20 mouse cellular contexts compared by ENCODE assay signal in genomic region chr5:37854233-37854632, GRCm38 (mm10). TPM values are rescaled to one million over a fixed set of nuclear protein-coding genes. Genes with fewer than 3 reads are reported as not detected.
A peak's percentile ranks its signal among the peaks of the same experiment; 100 is the strongest.
DNase-seq lines count a peak whose midpoint lies in the region; ATAC-seq and TF ChIP-seq lines count a peak whose summit lies in the region.
"Had no signal": no experiment of that assay in that cellular context is flagged by ENCODE, and none has a peak within 500 bp of the region (broad histone marks: within the 10 kb centered on the region; RNA-seq: fewer than 3 reads in every experiment).

No protein-coding gene starts in this region.

- H3K4me2 ChIP-seq in lung, embryonic 14.5 days: no peak overlapping the region
- H3K4me2 ChIP-seq in lung, embryonic 15.5 days: no peak overlapping the region
- H3K4me2 ChIP-seq in lung, embryonic 16.5 days (ENCODE audit: low read depth, low read length): no peak overlapping the region

- H3K36me3 ChIP-seq in lung, embryonic 14.5 days (ENCODE audit: insufficient read depth): no peaks in the 10 kb centered on the region
- no peaks in the 10 kb centered on the region for H3K36me3 ChIP-seq in lung, embryonic 15.5 days
- H3K36me3 ChIP-seq in lung, embryonic 16.5 days (ENCODE audit: control insufficient read depth, insufficient read depth, low read length): no peaks in the 10 kb centered on the region
- H3K36me3 ChIP-seq: G1E had no signal

- DNase-seq in lung, embryonic 14.5 days: peak; percentile 49
- no peak for DNase-seq in lung, adult 2 months
- no peak for DNase-seq in lung, postnatal 4 days
- no peak for DNase-seq in lung, adult 18-20 months
- DNase-seq: adrenal gland, adult 2 months; adrenal gland, adult 8-10 months; adrenal gland, postnatal 10 days; adrenal gland, postnatal 14 days; adrenal gland, postnatal 25 days; adrenal gland, postnatal 36 days; B cell, adult 2 months; cerebellum, adult 11 months; cerebellum, adult 11-12 months; cerebellum, adult 18-20 months had no signal

- H3K9me3 ChIP-seq in lung, embryonic 14.5 days (ENCODE audit: low read depth, low read length): no peaks in the 10 kb centered on the region
- H3K9me3 ChIP-seq in lung, embryonic 15.5 days: no peaks in the 10 kb centered on the region
- H3K9me3 ChIP-seq in lung, embryonic 16.5 days (ENCODE audit: control insufficient read depth, low read length): no peaks in the 10 kb centered on the region

- TF ChIP-seq POLR2A in lung, adult 2 months (IDR thresholded peaks at IDR 0.05; ENCODE audit: borderline replicate concordance, extremely low read depth, low read depth, low read length): no peak

- no peak overlapping the region for H3K27ac ChIP-seq in lung, embryonic 14.5 days (ENCODE audit: low read depth)
- no peak overlapping the region for H3K27ac ChIP-seq in lung, embryonic 15.5 days
- no peak overlapping the region for H3K27ac ChIP-seq in lung, embryonic 16.5 days (ENCODE audit: low read length)

- peak; percentile 64 for ATAC-seq in lung, embryonic 14.5 days (ENCODE audit: insufficient read depth)
- ATAC-seq in lung, embryonic 15.5 days (ENCODE audit: borderline replicate concordance, extremely low read depth, low FRiP score, low TSS enrichment): peak; percentile 36; the same call in 1 of the 2 replicates
- peak; percentile 51 for ATAC-seq in lung, embryonic 16.5 days (ENCODE audit: low read depth)
- ATAC-seq: activated CD4-positive, CD25-positive, alpha-beta regulatory T cell, adult 4 months; CD4-positive, CD25-positive, alpha-beta regulatory T cell, adult 4 months; Patski had no signal

- peaks cover 9% of the 10 kb centered on the region for H3K27me3 ChIP-seq in lung, embryonic 14.5 days (ENCODE audit: insufficient read depth, low read length)
- H3K27me3 ChIP-seq in lung, embryonic 15.5 days: peaks cover 11% of the 10 kb centered on the region; the same call in 1 of the 2 replicates
- H3K27me3 ChIP-seq in lung, embryonic 16.5 days (ENCODE audit: control insufficient read depth, insufficient read depth, low read depth, low read length): peaks cover 3% of the 10 kb centered on the region
- H3K27me3 ChIP-seq: Patski had no signal

- 32% methylated on average over 6 of the region's 6 CpGs for WGBS in lung, embryonic 14.5 days
- 47% methylated on average over 6 of the region's 6 CpGs for WGBS in lung, adult 2 months
- 33% methylated on average over 6 of the region's 6 CpGs for WGBS in lung, embryonic 15.5 days
- WGBS in lung, embryonic 16.5 days: 38% methylated on average over 6 of the region's 6 CpGs

- no peak for TF ChIP-seq CTCF in lung, embryonic 14.5 days (IDR thresholded peaks at IDR 0.05; ENCODE audit: low read depth)
- TF ChIP-seq CTCF in lung, adult 2 months (IDR thresholded peaks at IDR 0.05; ENCODE audit: insufficient read depth, low read length): no peak

- no peak overlapping the region for H3K9ac ChIP-seq in lung, embryonic 14.5 days
- H3K9ac ChIP-seq in lung, embryonic 15.5 days: no peak overlapping the region
- H3K9ac ChIP-seq in lung, embryonic 16.5 days (ENCODE audit: low read length): no peak overlapping the region

- no peaks in the 10 kb centered on the region for H3K4me1 ChIP-seq in lung, embryonic 14.5 days (ENCODE audit: insufficient read depth)
- no peaks in the 10 kb centered on the region for H3K4me1 ChIP-seq in lung, adult 2 months (ENCODE audit: control insufficient read depth, insufficient read depth, low read length)
- H3K4me1 ChIP-seq in lung, embryonic 15.5 days: no peaks in the 10 kb centered on the region
- H3K4me1 ChIP-seq in lung, embryonic 16.5 days (replicated peaks; ENCODE audit: control insufficient read depth, insufficient read depth, low read length): no peaks in the 10 kb centered on the region

- H3K4me3 ChIP-seq in lung, embryonic 14.5 days (ENCODE audit: low read depth, low read length): no peak overlapping the region
- no peak overlapping the region for H3K4me3 ChIP-seq in lung, adult 2 months (replicated peaks; ENCODE audit: extremely low read depth, low read depth, low read length)
- H3K4me3 ChIP-seq in lung, embryonic 15.5 days: no peak overlapping the region
- no peak overlapping the region for H3K4me3 ChIP-seq in lung, embryonic 16.5 days (ENCODE audit: low read length)

RNA-seq across cellular contexts. Expression of gene Msx1, which starts 29.9 kb away (rescaled TPM):
- polyA plus RNA-seq in lung, embryonic 14.5 days (2014; fragmentation: Nextera tagmentation; extraction: Ambion mirVana): 2.9 and 3.1 TPM in 2 replicates
- 5.9 and 6.0 TPM in 2 replicates for polyA plus RNA-seq in lung, adult 2 months (2012; rRNA removed)
- polyA plus RNA-seq in lung, embryonic 15.5 days (2015; fragmentation: Nextera tagmentation; extraction: Ambion mirVana): 3.4 and 3.5 TPM in 2 replicates
- 3.3 TPM in 2 replicates for polyA plus RNA-seq in lung, embryonic 16.5 days (2015; fragmentation: Nextera tagmentation; extraction: Ambion mirVana)
- polyA plus RNA-seq: CD4-positive, CD25-positive, alpha-beta regulatory T cell, adult 4 months; G1E had no signal
